Mouse (Mus musculus) v-Abl transformed pro-B cells (cell line): ENCODE data around the gene Mal.

Source experiments
- in situ Hi-C, 2 experiments: fragments of 400-800 bp; cut with MboI; formaldehyde crosslinking; loops; one replicate each; pipeline ENCODE4 v1.15.1; 2025; ENCODE audit not compliant: unreplicated experiment in 2 of 2

The Mal gene

DNA sequence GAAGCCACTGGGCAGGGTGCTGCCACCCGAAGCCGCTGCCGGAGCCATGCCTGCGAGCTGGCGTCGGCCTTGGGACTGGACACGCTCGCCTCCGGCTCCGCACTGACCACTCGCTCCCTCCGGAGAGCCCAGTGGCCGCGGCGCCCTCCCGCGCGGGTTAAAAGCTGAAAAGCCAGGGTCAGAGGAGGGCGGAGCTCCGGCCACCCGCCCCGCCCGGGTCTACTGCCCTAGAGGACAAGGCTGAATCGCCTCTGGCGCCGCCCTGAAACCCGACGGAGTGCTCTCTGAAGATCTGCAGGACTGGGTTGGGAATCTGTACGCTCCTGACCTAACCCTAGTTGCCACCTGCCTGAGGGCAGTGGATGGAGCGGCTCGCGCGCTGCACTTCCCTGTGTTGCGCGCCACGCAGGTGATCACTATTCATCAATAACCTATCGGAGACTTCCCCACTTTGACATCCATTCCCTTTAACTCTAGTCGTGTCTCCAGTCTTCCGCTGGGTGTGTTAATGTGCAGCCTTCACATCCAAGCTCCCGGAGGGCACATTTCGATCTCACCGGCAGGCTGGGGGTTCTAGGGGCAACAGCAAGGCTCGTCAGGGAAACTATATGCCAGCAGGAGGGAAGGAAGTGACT is at the start of gene Mal:
Mal (minus strand) TSS at position 610 of the 635 bp plus-strand sequence.
- in situ Hi-C loops: no loop called here

- in situ Hi-C loops: no loop called here
These were observed 48.8 kb upstream of the Mal start for GRCm38 (mm10) chr2:127705267-127705666.

DNA sequence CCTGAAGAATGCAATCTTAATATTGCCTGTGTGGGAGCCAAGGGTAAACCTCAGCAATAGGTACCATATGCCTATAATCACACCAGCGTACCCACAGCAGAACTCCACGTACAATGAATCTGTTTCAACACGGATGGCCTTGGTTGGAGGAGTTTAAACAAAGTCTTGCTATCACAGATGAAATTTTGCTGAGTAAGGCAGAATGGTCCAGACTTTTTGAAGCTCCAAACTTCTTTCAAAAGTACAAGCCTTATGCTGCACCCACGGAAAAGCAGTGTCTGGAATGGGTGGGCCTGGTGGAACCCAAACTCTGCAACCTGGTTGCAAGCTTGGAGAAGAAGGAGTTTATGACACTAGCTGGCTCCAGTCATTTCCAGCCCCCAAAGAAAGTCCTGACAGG is 32.7 kb upstream of the Mal start:
- in situ Hi-C loops: no loop called here

GRCm38 (mm10) chr2:127683687-127684331 is 27.3 kb upstream of the Mal start:
- in situ Hi-C loops: no loop called here

- in situ Hi-C loops: no loop called here
These were observed 11.5 kb upstream of the Mal start for GRCm38 (mm10) chr2:127667843-127668506.

- in situ Hi-C loops: no loop called here
These were observed 10.5 kb upstream of the Mal start for GRCm38 (mm10) chr2:127667015-127667414.

DNA sequence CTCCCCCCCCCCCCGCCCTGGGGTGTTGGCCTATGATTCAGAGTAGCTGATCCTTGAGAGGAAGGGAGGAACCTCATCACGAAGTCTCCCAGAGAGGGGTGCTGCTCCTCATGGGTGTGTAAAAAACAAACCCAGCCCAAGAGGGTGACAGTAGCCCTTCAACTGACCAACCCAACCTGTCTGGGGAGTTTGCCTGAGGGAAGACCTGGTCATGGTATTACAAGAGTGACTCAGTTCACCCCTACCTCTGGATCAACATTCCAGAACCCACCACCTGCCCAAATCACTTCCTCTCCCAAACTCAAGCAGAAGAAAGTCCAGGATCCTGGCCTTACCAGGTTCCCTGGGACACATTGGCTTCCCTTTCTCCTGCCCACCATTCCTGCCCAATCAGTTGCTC is 6.2 kb upstream of the Mal start:
- in situ Hi-C loops: no loop called here

- in situ Hi-C loops: no loop called here
These were observed 1.1 kb downstream of the Mal start for GRCm38 (mm10) chr2:127655419-127655818.

GRCm38 (mm10) chr2:127654786-127655185 is 1.7 kb downstream of the Mal start:
- in situ Hi-C loops: no loop called here

DNA sequence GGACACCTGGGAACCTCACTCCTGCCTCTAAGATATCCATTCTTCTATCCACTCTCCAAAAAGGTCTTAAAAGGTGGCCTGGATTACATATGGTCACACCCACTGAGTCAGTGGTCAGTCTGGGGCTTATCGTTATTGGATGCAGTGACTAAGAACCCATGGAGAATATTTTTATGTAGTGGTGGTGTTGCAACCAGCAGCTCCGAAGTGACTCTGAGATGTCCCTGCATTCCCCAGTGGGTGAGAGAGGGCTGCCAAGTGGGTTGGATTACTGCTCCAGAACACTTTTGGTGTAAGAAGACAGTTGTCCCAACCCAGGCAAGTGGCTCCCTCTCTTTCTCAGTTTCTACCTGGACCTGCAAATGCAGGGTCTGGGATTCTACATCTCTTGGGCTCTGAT is 3.7 kb downstream of the Mal start:
- in situ Hi-C loops: no loop called here

- in situ Hi-C loops: no loop called here
These were observed 4.2 kb downstream of the Mal start for GRCm38 (mm10) chr2:127652335-127652734.

GRCm38 (mm10) chr2:127651601-127652000 is 4.9 kb downstream of the Mal start:
- in situ Hi-C loops: no loop called here

- in situ Hi-C loops: no loop called here
These were observed 6.6 kb downstream of the Mal start for GRCm38 (mm10) chr2:127649921-127650320.

GRCm38 (mm10) chr2:127648145-127648544 is 8.3 kb downstream of the Mal start:
- in situ Hi-C loops: no loop called here

DNA sequence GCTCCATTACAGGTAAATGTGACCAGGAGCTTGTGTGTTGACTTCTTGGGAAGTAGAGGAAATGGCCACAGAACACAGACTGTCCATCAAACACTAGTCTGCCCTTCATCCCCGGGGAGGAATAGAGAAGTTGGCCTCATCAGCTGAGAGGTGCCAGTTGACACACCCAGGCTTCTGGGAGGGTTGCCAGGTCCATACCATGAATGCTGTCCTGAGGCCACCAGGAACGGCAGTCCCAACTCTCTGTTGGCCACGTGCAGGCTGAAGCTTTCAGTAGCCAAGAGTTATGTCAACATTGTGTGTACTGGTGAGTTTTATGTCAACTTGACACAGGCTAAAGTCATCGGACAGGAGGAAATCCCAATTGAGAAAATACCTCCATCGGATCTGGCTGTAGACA is 9.6 kb downstream of the Mal start:
- in situ Hi-C loops: no loop called here

DNA sequence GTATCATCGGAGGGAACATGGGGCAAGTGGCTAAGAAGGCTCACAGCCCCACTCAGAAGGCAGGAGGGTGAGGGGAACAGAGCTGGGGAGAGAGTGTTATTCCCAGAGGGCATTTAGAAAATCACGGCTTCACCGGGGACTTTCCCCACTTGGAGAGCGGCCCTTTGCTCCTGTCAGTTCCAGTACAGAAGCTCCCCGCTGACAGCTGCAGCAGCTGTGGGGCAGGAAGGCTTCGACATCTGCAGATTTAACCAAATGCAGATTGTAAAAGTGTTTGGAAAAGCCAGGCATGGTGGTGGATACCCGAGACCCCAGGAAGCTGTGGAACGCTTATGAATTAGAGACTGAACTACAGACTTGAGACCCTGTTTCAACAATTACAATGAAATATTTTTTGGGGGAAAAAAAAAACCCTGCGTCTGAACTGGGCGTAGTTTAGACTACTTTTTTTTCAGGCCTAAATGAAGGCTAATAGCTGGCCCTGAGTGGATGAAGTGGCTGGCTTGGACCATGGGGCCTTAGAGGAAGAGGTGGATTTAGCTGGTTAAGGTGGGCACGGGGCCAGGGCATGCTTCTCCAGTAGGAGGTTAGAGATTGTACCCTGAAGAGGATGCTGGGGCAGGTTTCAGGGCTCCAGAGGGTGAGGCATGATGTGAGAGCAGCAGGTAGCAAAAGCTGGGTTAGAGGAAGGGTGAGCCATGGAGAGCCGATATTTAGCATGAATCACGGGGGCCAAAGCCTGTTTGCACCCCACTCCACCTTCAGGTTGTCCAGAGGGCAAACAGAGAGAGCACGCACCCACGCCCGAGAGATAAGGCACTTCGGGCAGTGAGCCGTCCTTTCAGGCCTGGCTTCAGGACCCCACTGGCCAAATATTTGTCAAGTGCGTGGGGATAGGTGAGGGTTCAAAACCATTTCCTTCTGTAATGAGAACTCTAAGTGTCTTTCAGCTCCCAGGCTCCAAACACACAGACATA is 12.5 kb downstream of the Mal start:
- in situ Hi-C loops: no loop called here

GRCm38 (mm10) chr2:127638973-127639372 is 17.5 kb downstream of the Mal start:
- in situ Hi-C loops: no loop called here

DNA sequence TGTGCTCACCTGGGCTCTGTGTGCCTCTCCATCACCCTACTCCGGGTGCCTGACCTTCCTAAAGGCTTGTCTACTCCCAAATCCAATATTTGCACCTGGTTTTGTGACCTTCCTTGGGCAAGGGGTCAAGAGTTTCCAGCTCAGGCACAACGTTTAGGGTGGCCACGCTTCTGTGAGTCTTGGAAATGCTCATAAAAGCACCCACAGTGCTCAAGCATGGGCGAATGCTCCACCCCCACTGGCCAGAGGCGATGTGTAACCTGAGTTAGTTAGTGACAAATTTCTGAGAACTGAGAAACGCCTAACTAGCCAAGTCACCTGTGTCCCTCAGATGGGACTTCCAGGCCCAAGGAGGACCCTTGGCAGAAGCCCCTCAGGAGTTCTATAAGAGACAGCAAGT is 20.9 kb downstream of the Mal start:
- in situ Hi-C loops: no loop called here

DNA sequence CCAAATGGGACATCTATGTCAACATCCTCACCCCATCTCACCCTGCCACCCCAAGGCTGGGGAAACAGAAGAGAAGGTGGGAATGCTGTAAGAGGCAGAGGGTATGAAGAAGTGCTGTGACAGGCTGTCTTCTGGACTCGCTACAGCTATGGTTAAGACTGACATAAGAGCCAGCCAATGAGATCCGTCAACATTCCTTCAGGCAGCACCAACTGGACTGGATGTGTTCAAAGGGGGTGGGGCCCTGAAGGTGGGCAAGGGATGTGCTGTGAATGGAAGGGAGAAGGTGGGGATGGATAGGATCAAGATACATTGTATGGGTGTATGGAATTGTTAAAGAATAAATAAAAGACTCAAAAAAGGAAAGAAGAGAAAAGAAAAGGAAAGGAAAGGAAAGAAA is 23.9 kb downstream of the Mal start:
- in situ Hi-C loops: no loop called here

- in situ Hi-C loops: no loop called here
These were observed 28.4 kb downstream of the Mal start for GRCm38 (mm10) chr2:127627990-127628570.

- in situ Hi-C loops: no loop called here
These were observed 29.1 kb downstream of the Mal start for GRCm38 (mm10) chr2:127627354-127627753.
